Mouse (Mus musculus) limb, embryonic 14.5 days (tissue): ENCODE data around the gene Gata5. TPM values are rescaled to one million over a fixed set of nuclear protein-coding genes. Genes with fewer than 3 reads are reported as not detected.

Experiments
- ATAC-seq: fragments of 200-750 bp; cut with Nextera tagmentation; 2 replicates; pipeline ENCODE4 v1.8.0; 2017; ENCODE audit warnings: low read depth, moderate number of reproducible peaks, moderate TSS enrichment; ENCODE audit not compliant: low FRiP score
- DNase-seq: peaks from one replicate; pipeline ENCODE4 v3.0.0-alpha.2; 2015; ENCODE audit warnings: low spot score
- H3K27ac ChIP-seq: fragments of 300-500 bp; sonication (generic); replicated peaks from 2 replicates; pipeline ENCODE4 v1.5.1; 2014; ENCODE audit warnings: low read depth, mild to moderate bottlenecking, low read length, moderate library complexity, mixed read lengths
- H3K27me3 ChIP-seq: fragments of 300-500 bp; sonication (generic); 2 replicates; pipeline ENCODE4 v1.6.1; 2014; ENCODE audit warnings: low read length, mixed read lengths; ENCODE audit not compliant: control insufficient read depth, insufficient read depth
- H3K36me3 ChIP-seq: fragments of 300-500 bp; sonication (generic); 2 replicates; pipeline ENCODE4 v1.6.1; 2014; ENCODE audit warnings: mild to moderate bottlenecking, low read length, moderate library complexity, mixed read lengths; ENCODE audit not compliant: control insufficient read depth, insufficient read depth
- H3K4me1 ChIP-seq: fragments of 300-500 bp; sonication (generic); 2 replicates; pipeline ENCODE4 v1.6.1; 2014; ENCODE audit warnings: antibody characterized with exemption, low read length, mixed read lengths; ENCODE audit not compliant: control insufficient read depth, insufficient read depth
- H3K4me2 ChIP-seq: fragments of 300-500 bp; sonication (generic); replicated peaks from 2 replicates; pipeline ENCODE4 v1.6.1; 2014; ENCODE audit warnings: low read depth, mild to moderate bottlenecking, low read length, moderate library complexity; ENCODE audit not compliant: severe bottlenecking
- H3K4me3 ChIP-seq: fragments of 300-500 bp; sonication (generic); replicated peaks from 2 replicates; pipeline ENCODE4 v1.5.1; 2014; ENCODE audit warnings: low read length
- H3K9ac ChIP-seq: fragments of 300-500 bp; sonication (generic); 2 replicates; pipeline ENCODE4 v1.6.1; 2014; ENCODE audit warnings: mild to moderate bottlenecking, low read depth, low read length, moderate library complexity; ENCODE audit not compliant: severe bottlenecking
- H3K9me3 ChIP-seq: fragments of 300-500 bp; sonication (generic); 2 replicates; pipeline ENCODE4 v1.6.1; 2016; ENCODE audit warnings: low read length; ENCODE audit not compliant: control insufficient read depth
- POLR2A ChIP-seq: fragments of 200-500 bp; IDR thresholded peaks from 2 replicates; pipeline ENCODE4 v1.8.0; 2012; ENCODE audit warnings: inconsistent platforms, mild to moderate bottlenecking, moderate library complexity, borderline replicate concordance; ENCODE audit not compliant: insufficient read depth, insufficient read length; ENCODE audit errors: extremely low read depth
- WGBS: fragments of 180-500 bp; shearing (Covaris S2); extraction: QIAGEN DNeasy Blood & Tissue Kit; methylation state at CpG from one replicate; pipeline ENCODE4 v1.1.7; 2014; 5-methylcytosine and 5-hydroxymethylcytosine counted together
- polyA plus RNA-seq, 2 experiments: library from polyadenylated mRNA; depleted of rRNA in 1 of 2; stranded (reverse) in 1 of 2; unstranded in 1 of 2; fragments of >200 nt; fragmentation: Nextera tagmentation in 1 of 2; extraction: Ambion mirVana in 1 of 2; gene quantifications; 2 replicates each; pipeline versions ENCODE4 v1.2.1 to v1.2.3; 2012 to 2014

Gata5 gene
- polyA plus RNA-seq, 2 experiments: 0.05 to 0.06 TPM

DNA sequence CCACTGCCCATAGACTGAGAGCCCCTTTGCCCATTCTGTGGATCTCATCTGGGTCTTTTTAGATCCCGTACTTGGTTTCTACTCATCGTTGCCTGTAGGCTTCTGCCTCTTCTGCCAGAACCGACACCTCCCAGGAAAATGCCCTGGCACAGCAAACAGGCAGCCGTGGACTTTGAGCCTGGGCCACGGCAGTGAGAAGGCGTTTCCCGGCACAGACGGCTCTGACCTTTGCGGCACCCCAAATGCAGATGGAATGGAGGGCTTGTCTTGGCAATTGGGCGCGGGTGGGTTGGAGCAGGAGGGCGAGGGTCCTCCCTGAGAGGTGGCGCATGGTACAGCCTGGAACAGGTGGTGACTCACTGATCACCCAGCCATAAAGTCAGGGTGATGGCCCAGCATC lies 8.6 kb upstream of the Gata5 start:
- no peak overlapping the region for H3K4me3 ChIP-seq
- no peak for ATAC-seq
- no peak overlapping the region for H3K9ac ChIP-seq
- H3K4me2 ChIP-seq: no peak overlapping the region
- H3K36me3 ChIP-seq: no peaks in the 10 kb centered on the region
- no peaks in the 10 kb centered on the region for H3K4me1 ChIP-seq
- H3K9me3 ChIP-seq: no peaks in the 10 kb centered on the region
- WGBS: 80% methylated on average over 13 of the region's 13 CpGs
- TF ChIP-seq POLR2A: no peak
- no peak for DNase-seq
- no peak overlapping the region for H3K27ac ChIP-seq
- no peaks in the 10 kb centered on the region for H3K27me3 ChIP-seq

DNA sequence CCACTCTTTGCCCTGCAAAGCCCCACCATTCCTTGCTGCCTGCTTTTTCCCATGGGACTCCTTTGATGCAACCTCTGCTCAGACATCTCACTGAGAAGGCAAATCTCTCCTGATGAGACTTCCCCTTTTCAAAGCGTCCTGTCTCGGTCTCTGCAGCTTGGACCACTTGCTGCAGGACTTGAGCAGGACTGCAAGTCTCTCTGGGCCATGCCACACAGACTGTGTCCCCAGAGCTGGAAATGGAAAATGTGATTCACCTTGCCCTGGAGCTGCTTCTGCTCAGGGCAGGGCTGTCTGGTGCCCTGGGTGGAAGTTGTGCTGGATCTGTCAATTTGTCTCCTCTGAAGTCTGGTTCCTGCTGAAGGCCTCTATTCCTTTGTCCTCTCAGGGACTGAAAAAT lies 7.7 kb upstream of the Gata5 start:
- 45% methylated on average over 2 of the region's 2 CpGs for WGBS
- TF ChIP-seq POLR2A: no peak
- no peaks in the 10 kb centered on the region for H3K9me3 ChIP-seq
- no peak for ATAC-seq
- no peaks in the 10 kb centered on the region for H3K36me3 ChIP-seq
- H3K4me1 ChIP-seq: no peaks in the 10 kb centered on the region
- H3K9ac ChIP-seq: no peak overlapping the region
- H3K27me3 ChIP-seq: no peaks in the 10 kb centered on the region
- H3K4me3 ChIP-seq: no peak overlapping the region
- H3K4me2 ChIP-seq: no peak overlapping the region
- no peak overlapping the region for H3K27ac ChIP-seq
- no peak for DNase-seq

DNA sequence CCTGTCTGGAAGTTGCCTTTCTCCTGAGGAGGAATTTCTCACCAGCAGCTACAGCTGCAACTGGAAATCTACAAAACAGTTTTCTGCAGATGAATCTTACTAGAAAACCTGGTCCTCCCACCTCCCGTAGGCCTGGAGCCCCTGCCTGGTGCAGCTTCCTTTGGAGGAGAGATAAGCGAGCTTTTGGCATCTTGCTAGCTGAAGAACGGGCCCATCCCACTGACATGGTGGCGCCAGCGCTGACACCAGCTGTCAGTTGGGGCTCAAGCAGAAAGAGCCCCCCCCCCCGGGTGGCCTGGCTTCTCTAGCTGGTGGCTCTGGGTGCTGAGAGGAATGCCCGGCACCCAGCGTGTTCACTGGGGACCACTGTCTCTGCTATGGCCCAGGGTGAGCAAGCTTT lies 6.7 kb upstream of the Gata5 start:
- no peaks in the 10 kb centered on the region for H3K36me3 ChIP-seq
- TF ChIP-seq POLR2A: no peak
- no peak overlapping the region for H3K4me3 ChIP-seq
- no peaks in the 10 kb centered on the region for H3K9me3 ChIP-seq
- no peak for ATAC-seq
- WGBS: 77% methylated on average over 8 of the region's 8 CpGs
- no peak overlapping the region for H3K4me2 ChIP-seq
- no peak overlapping the region for H3K9ac ChIP-seq
- 0 out of 2 replicates have a peak, but pooled peaks cover 3% of the 10 kb centered on the region for H3K4me1 ChIP-seq
- peaks cover 4% of the 10 kb centered on the region; the same call in 1 of the 2 replicates for H3K27me3 ChIP-seq
- no peak overlapping the region for H3K27ac ChIP-seq
- DNase-seq: no peak

DNA sequence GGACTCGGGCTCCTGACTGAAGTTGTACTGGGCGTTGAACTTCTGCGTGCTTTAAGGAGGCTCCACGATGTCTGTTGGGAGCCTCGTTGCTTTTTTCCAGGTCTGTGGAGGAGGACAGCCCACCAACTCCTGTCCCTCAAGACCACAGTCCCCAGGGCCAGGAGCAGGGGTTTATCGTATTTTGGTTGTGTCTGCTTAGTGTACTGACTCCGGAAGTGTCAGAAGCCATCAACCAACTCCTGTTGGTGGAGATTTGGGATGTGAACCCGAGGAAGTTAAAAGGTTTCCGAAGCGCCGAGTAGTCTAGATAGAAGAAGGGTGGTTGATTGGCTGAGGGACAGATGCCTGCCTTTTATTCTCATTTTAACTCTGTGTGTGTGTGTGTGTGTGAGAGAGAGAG lies 5.4 kb upstream of the Gata5 start:
- 53% methylated on average over 11 of the region's 11 CpGs for WGBS
- H3K9me3 ChIP-seq: no peaks in the 10 kb centered on the region
- H3K36me3 ChIP-seq: no peaks in the 10 kb centered on the region
- no peak for DNase-seq
- H3K9ac ChIP-seq: no peak overlapping the region
- no peak for TF ChIP-seq POLR2A
- H3K4me2 ChIP-seq: no peak overlapping the region
- ATAC-seq: no peak
- H3K27me3 ChIP-seq: peaks cover 17% of the 10 kb centered on the region
- 0 out of 2 replicates have a peak, but pooled peaks cover 3% of the 10 kb centered on the region for H3K4me1 ChIP-seq
- H3K27ac ChIP-seq: no peak overlapping the region
- no peak overlapping the region for H3K4me3 ChIP-seq

DNA sequence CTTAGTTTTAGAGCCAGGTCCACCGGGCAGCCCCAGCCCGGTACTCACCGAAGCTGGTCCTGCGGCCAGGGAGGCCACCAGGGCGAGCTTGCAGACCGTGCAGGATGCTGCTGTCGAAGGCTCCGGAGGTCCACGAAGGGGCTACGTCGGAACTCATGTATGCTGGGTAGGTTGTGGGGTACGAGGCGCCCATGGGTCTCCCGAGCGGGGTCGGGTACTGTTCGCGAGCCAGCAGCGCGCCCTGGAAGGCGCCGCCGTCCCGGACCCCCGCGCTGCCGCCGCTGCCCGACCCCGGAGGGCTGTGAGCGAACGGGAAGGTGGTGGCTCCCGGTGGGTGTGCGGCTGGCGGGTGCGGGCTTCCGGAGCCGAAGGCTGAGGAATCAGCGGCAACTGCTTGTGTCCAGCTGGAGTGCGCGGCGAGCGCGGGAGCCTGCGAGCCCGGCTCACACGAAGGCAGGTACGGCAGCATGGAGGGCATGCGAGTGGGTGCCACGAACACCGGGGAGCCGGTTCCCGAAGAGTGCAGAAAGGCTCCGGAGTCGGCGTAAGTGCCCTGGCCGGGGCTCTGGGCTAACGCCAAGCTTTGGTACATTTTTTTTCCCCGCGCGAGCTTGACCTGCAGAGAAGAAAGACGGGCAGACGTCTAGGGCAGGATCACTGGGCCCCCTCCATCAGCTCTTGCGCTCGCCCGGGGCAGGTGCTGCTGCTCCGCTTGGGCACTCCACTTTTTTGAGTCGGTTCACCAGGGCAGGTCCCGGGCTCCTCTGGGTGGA lies 535 bp downstream of the Gata5 start:
- H3K4me2 ChIP-seq: peak overlapping the region; percentile 62
- H3K4me3 ChIP-seq: peak overlapping the region; percentile 38
- WGBS: under 1% methylated on average over 66 of the region's 69 CpGs
- no peaks in the 10 kb centered on the region for H3K9me3 ChIP-seq
- TF ChIP-seq POLR2A: no peak
- H3K9ac ChIP-seq: peak overlapping the region; percentile 47
- DNase-seq (no peak), ATAC-seq (no peak)
- H3K4me1 ChIP-seq: peaks cover 12% of the 10 kb centered on the region
- peaks cover 50% of the 10 kb centered on the region for H3K27me3 ChIP-seq
- H3K36me3 ChIP-seq: no peaks in the 10 kb centered on the region
- no peak overlapping the region for H3K27ac ChIP-seq
